Mouse (Mus musculus): ENCODE data around the gene Abca17. TPM values are rescaled to one million over a fixed set of nuclear protein-coding genes. Genes with fewer than 3 reads are reported as not detected.

Gene Abca17
- total RNA-seq, 2 experiments from 2014 or later, result 0.10 TPM; not detected in 1

- DNase-seq (ENCODE audit: low spot score in 2 of 2), result no peak
Observed at GRCm38 (mm10) chr17:24349176-24349575, 1.7 kb downstream of the Abca17 start.

- DNase-seq (ENCODE audit: low spot score in 2 of 2), result no peak
Observed at GRCm38 (mm10) chr17:24346831-24347230, 4.0 kb downstream of the Abca17 start.

- no peak for DNase-seq (ENCODE audit: low spot score in 2 of 2)
Observed at GRCm38 (mm10) chr17:24344672-24345071, 6.2 kb downstream of the Abca17 start.

- DNase-seq (ENCODE audit: low spot score in 2 of 2), result no peak
Observed at GRCm38 (mm10) chr17:24327656-24328055, 23.2 kb downstream of the Abca17 start.

GRCm38 (mm10) chr17:24325051-24325450 is 25.8 kb downstream of the Abca17 start:
- DNase-seq (ENCODE audit: low spot score in 2 of 2), result no peak

- no peak for DNase-seq (ENCODE audit: low spot score in 2 of 2)
Observed at GRCm38 (mm10) chr17:24320826-24321225, 30.0 kb downstream of the Abca17 start.

GRCm38 (mm10) chr17:24307500-24307899 is 43.4 kb downstream of the Abca17 start:
- peak; percentile 17 to 32 for DNase-seq (ENCODE audit: low spot score in 2 of 2)

GRCm38 (mm10) chr17:24300651-24301050 is 50.2 kb downstream of the Abca17 start:
- no peak for DNase-seq (ENCODE audit: low spot score in 2 of 2)

GRCm38 (mm10) chr17:24289338-24289737 is 61.5 kb downstream of the Abca17 start:
- DNase-seq (ENCODE audit: low spot score in 2 of 2), result no peak

GRCm38 (mm10) chr17:24288477-24288876 is 62.4 kb downstream of the Abca17 start:
- DNase-seq (ENCODE audit: low spot score in 2 of 2), result no peak

GRCm38 (mm10) chr17:24285680-24286079 is 65.2 kb downstream of the Abca17 start:
- DNase-seq (ENCODE audit: low spot score in 2 of 2), result no peak

- DNase-seq (ENCODE audit: low spot score in 2 of 2), result no peak
Observed at GRCm38 (mm10) chr17:24283266-24283818, 67.5 kb downstream of the Abca17 start.

- no peak for DNase-seq (ENCODE audit: low spot score in 2 of 2)
Observed at GRCm38 (mm10) chr17:24282637-24283036, 68.2 kb downstream of the Abca17 start.

- DNase-seq (ENCODE audit: low spot score in 2 of 2), result no peak
Observed at GRCm38 (mm10) chr17:24279907-24280306, 71.0 kb downstream of the Abca17 start.

GRCm38 (mm10) chr17:24267133-24267532 is 83.7 kb downstream of the Abca17 start:
- no peak for DNase-seq (ENCODE audit: low spot score in 2 of 2)

GRCm38 (mm10) chr17:24264766-24265165 is 86.1 kb downstream of the Abca17 start:
- no peak for DNase-seq (ENCODE audit: low spot score in 2 of 2)

GRCm38 (mm10) chr17:24260516-24260915 is 90.4 kb downstream of the Abca17 start:
- DNase-seq (ENCODE audit: low spot score in 2 of 2), result no peak

GRCm38 (mm10) chr17:24259702-24260101 is 91.2 kb downstream of the Abca17 start:
- DNase-seq (ENCODE audit: low spot score in 2 of 2), result no peak

- no peak for DNase-seq (ENCODE audit: low spot score in 2 of 2)
Observed at GRCm38 (mm10) chr17:24258981-24259380, 91.9 kb downstream of the Abca17 start.

GRCm38 (mm10) chr17:24252329-24252728 is 98.5 kb downstream of the Abca17 start:
- no peak for DNase-seq (ENCODE audit: low spot score in 2 of 2)

- peak; percentile 83 to 86 for DNase-seq (ENCODE audit: low spot score in 2 of 2)
Observed at GRCm38 (mm10) chr17:24251320-24252069, 99.4 kb downstream of the Abca17 start, which contains the start of gene Ccnf. Gene Ccnf, minus strand, starts transcription at chr17:24251484.

GRCm38 (mm10) chr17:24250988-24251319 is 99.9 kb downstream of the Abca17 start:
- DNase-seq (ENCODE audit: low spot score in 2 of 2), result no peak

GRCm38 (mm10) chr17:24248641-24249040 is 102.2 kb downstream of the Abca17 start:
- DNase-seq (ENCODE audit: low spot score in 2 of 2), result no peak
